Mouse (Mus musculus): ENCODE data around the gene Dnajc24. TPM values are rescaled to one million over a fixed set of nuclear protein-coding genes. Genes with fewer than 3 reads are reported as not detected.

Gene Dnajc24
- polyA plus RNA-seq, 1 experiment from 2014 or later, result 25.2 TPM

GRCm38 (mm10) chr2:105985206-105985605, 18.1 kb downstream of the Dnajc24 start:
- Histone ChIP-seq H3K27me3 (ENCODE audit: control insufficient read depth, insufficient read depth, low read length) (no peaks in the 10 kb centered on the region), H3K4me1 (replicated peaks; ENCODE audit: control insufficient read depth, insufficient read depth, low read length) (no peaks in the 10 kb centered on the region), H3K4me3 (replicated peaks; ENCODE audit: low read length) (no peak overlapping the region), H3K27ac (no peak overlapping the region), H3K9ac (no peak overlapping the region), H3K36me3 (replicated peaks; ENCODE audit: control insufficient read depth, insufficient read depth) (no peaks in the 10 kb centered on the region), H3K9me3 (ENCODE audit: control insufficient read depth, low read length) (peaks cover 6% of the 10 kb centered on the region; the same call in 1 of the 2 replicates), H3K4me2 (replicated peaks) (no peak overlapping the region)
- no peak for DNase-seq (ENCODE audit: low spot score)
- 75% methylated on average over 7 of the region's 7 CpGs for WGBS
- ATAC-seq (ENCODE audit: low FRiP score), result no peak

- no peaks in the 10 kb centered on the region for H3K36me3 ChIP-seq (replicated peaks; ENCODE audit: control insufficient read depth, insufficient read depth)
- H3K27ac ChIP-seq, result no peak overlapping the region
- no peak for DNase-seq (ENCODE audit: low spot score)
- no peaks in the 10 kb centered on the region for H3K4me1 ChIP-seq (replicated peaks; ENCODE audit: control insufficient read depth, insufficient read depth, low read length)
- 92% methylated on average over 2 of the region's 2 CpGs for WGBS
- no peak overlapping the region for H3K4me3 ChIP-seq (replicated peaks; ENCODE audit: low read length)
- no peak for ATAC-seq (ENCODE audit: low FRiP score)
- H3K9ac ChIP-seq, result no peak overlapping the region
- H3K9me3 ChIP-seq (ENCODE audit: control insufficient read depth, low read length), result no peaks in the 10 kb centered on the region
- no peaks in the 10 kb centered on the region for H3K27me3 ChIP-seq (ENCODE audit: control insufficient read depth, insufficient read depth, low read length)
- H3K4me2 ChIP-seq (replicated peaks), result no peak overlapping the region
Observed at GRCm38 (mm10) chr2:105978065-105978464, 25.3 kb downstream of the Dnajc24 start.

GRCm38 (mm10) chr2:105973941-105974340, 29.4 kb downstream of the Dnajc24 start:
- Histone ChIP-seq H3K9ac (no peak overlapping the region), H3K9me3 (ENCODE audit: control insufficient read depth, low read length) (no peaks in the 10 kb centered on the region), H3K4me1 (replicated peaks; ENCODE audit: control insufficient read depth, insufficient read depth, low read length) (no peaks in the 10 kb centered on the region), H3K4me2 (replicated peaks) (no peak overlapping the region), H3K27me3 (ENCODE audit: control insufficient read depth, insufficient read depth, low read length) (no peaks in the 10 kb centered on the region), H3K36me3 (replicated peaks; ENCODE audit: control insufficient read depth, insufficient read depth) (peaks cover 10% of the 10 kb centered on the region), H3K27ac (no peak overlapping the region), H3K4me3 (replicated peaks; ENCODE audit: low read length) (no peak overlapping the region)
- ATAC-seq (ENCODE audit: low FRiP score), result no peak
- 12% methylated on average over 2 of the region's 2 CpGs for WGBS
- no peak for DNase-seq (ENCODE audit: low spot score)

GRCm38 (mm10) chr2:105963447-105963846, 39.9 kb downstream of the Dnajc24 start:
- H3K4me2 ChIP-seq (replicated peaks), result no peak overlapping the region
- H3K27me3 ChIP-seq (ENCODE audit: control insufficient read depth, insufficient read depth, low read length), result no peaks in the 10 kb centered on the region
- no peak overlapping the region for H3K4me3 ChIP-seq (replicated peaks; ENCODE audit: low read length)
- H3K9me3 ChIP-seq (ENCODE audit: control insufficient read depth, low read length), result no peaks in the 10 kb centered on the region
- H3K4me1 ChIP-seq (replicated peaks; ENCODE audit: control insufficient read depth, insufficient read depth, low read length), result no peaks in the 10 kb centered on the region
- ATAC-seq (ENCODE audit: low FRiP score) (no peak), DNase-seq (ENCODE audit: low spot score) (no peak)
- H3K9ac ChIP-seq, result no peak overlapping the region
- H3K27ac ChIP-seq, result no peak overlapping the region
- H3K36me3 ChIP-seq (replicated peaks; ENCODE audit: control insufficient read depth, insufficient read depth), result peaks cover 14% of the 10 kb centered on the region
- 65% methylated on average over 1 of the region's 1 CpGs for WGBS

- Histone ChIP-seq H3K9me3 (ENCODE audit: control insufficient read depth, low read length) (no peaks in the 10 kb centered on the region), H3K4me2 (replicated peaks) (no peak overlapping the region), H3K9ac (no peak overlapping the region), H3K27me3 (ENCODE audit: control insufficient read depth, insufficient read depth, low read length) (no peaks in the 10 kb centered on the region), H3K36me3 (replicated peaks; ENCODE audit: control insufficient read depth, insufficient read depth) (no peaks in the 10 kb centered on the region), H3K4me1 (replicated peaks; ENCODE audit: control insufficient read depth, insufficient read depth, low read length) (no peaks in the 10 kb centered on the region), H3K4me3 (replicated peaks; ENCODE audit: low read length) (no peak overlapping the region), H3K27ac (no peak overlapping the region)
- ATAC-seq (ENCODE audit: low FRiP score), result no peak
- 94% methylated on average over 4 of the region's 4 CpGs for WGBS
- DNase-seq (ENCODE audit: low spot score), result no peak
Observed at GRCm38 (mm10) chr2:105953862-105954261, 49.5 kb downstream of the Dnajc24 start.

GRCm38 (mm10) chr2:105951350-105951940, 51.9 kb downstream of the Dnajc24 start:
- H3K4me2 ChIP-seq (replicated peaks), result no peak overlapping the region
- DNase-seq (ENCODE audit: low spot score) (no peak), ATAC-seq (ENCODE audit: low FRiP score) (no peak)
- H3K27ac ChIP-seq, result no peak overlapping the region
- no peaks in the 10 kb centered on the region for H3K4me1 ChIP-seq (replicated peaks; ENCODE audit: control insufficient read depth, insufficient read depth, low read length)
- H3K9me3 ChIP-seq (ENCODE audit: control insufficient read depth, low read length), result no peaks in the 10 kb centered on the region
- H3K4me3 ChIP-seq (replicated peaks; ENCODE audit: low read length), result no peak overlapping the region
- WGBS, result 95% methylated on average over 1 of the region's 1 CpGs
- H3K9ac ChIP-seq, result no peak overlapping the region
- no peaks in the 10 kb centered on the region for H3K36me3 ChIP-seq (replicated peaks; ENCODE audit: control insufficient read depth, insufficient read depth)
- no peaks in the 10 kb centered on the region for H3K27me3 ChIP-seq (ENCODE audit: control insufficient read depth, insufficient read depth, low read length)

- no peaks in the 10 kb centered on the region for H3K4me1 ChIP-seq (replicated peaks; ENCODE audit: control insufficient read depth, insufficient read depth, low read length)
- no peaks in the 10 kb centered on the region for H3K9me3 ChIP-seq (ENCODE audit: control insufficient read depth, low read length)
- DNase-seq (ENCODE audit: low spot score) (no peak), ATAC-seq (ENCODE audit: low FRiP score) (no peak)
- 85% methylated on average over 2 of the region's 2 CpGs for WGBS
- no peak overlapping the region for H3K27ac ChIP-seq
- H3K4me2 ChIP-seq (replicated peaks), result no peak overlapping the region
- no peaks in the 10 kb centered on the region for H3K36me3 ChIP-seq (replicated peaks; ENCODE audit: control insufficient read depth, insufficient read depth)
- no peak overlapping the region for H3K4me3 ChIP-seq (replicated peaks; ENCODE audit: low read length)
- no peaks in the 10 kb centered on the region for H3K27me3 ChIP-seq (ENCODE audit: control insufficient read depth, insufficient read depth, low read length)
- no peak overlapping the region for H3K9ac ChIP-seq
Observed at GRCm38 (mm10) chr2:105950131-105950530, 53.2 kb downstream of the Dnajc24 start.

GRCm38 (mm10) chr2:105917623-105918346, 85.6 kb downstream of the Dnajc24 start:
- no peaks in the 10 kb centered on the region for H3K36me3 ChIP-seq (replicated peaks; ENCODE audit: control insufficient read depth, insufficient read depth)
- peak; percentile 55; the same call in 1 of the 2 replicates for ATAC-seq (ENCODE audit: low FRiP score)
- H3K4me2 ChIP-seq (replicated peaks), result no peak overlapping the region

More at GRCm38 (mm10) chr2:105917623-105918346, 85.6 kb downstream of the Dnajc24 start:
- H3K27me3 ChIP-seq (ENCODE audit: control insufficient read depth, insufficient read depth, low read length), result no peaks in the 10 kb centered on the region
- no peak for DNase-seq (ENCODE audit: low spot score)
- H3K9me3 ChIP-seq (ENCODE audit: control insufficient read depth, low read length), result no peaks in the 10 kb centered on the region
- H3K4me1 ChIP-seq (replicated peaks; ENCODE audit: control insufficient read depth, insufficient read depth, low read length), result peaks cover 4% of the 10 kb centered on the region; the same call in 1 of the 2 replicates
- WGBS, result 61% methylated on average over 5 of the region's 5 CpGs
- H3K27ac ChIP-seq, result no peak overlapping the region
- H3K4me3 ChIP-seq (replicated peaks; ENCODE audit: low read length), result no peak overlapping the region
- H3K9ac ChIP-seq, result no peak overlapping the region

All from hindbrain, embryonic 14.5 days (tissue).